Mouse (Mus musculus) thymus, adult 2 months (tissue): Measurements from ENCODE around the gene Cdh13. TPM values are rescaled to one million over a fixed set of nuclear protein-coding genes. Genes with fewer than 3 reads are reported as not detected.

ENCODE experiments used
- DNase-seq: peaks from one replicate; pipeline ENCODE4 v3.0.0; 2021
- H3K27ac ChIP-seq: fragments of 200-500 bp; 2 replicates; pipeline ENCODE4 v1.5.1; 2012; ENCODE audit warnings: low read length, control low read depth; ENCODE audit not compliant: control insufficient read depth, insufficient read depth
- H3K27me3 ChIP-seq: fragments of 200-500 bp; 2 replicates; pipeline ENCODE4 v1.6.1; 2012; ENCODE audit warnings: mild to moderate bottlenecking, low read length, moderate library complexity, mixed read lengths; ENCODE audit not compliant: control insufficient read depth, insufficient read depth
- H3K36me3 ChIP-seq: fragments of 200-500 bp; 2 replicates; pipeline ENCODE4 v1.6.1; 2012; ENCODE audit warnings: mild to moderate bottlenecking, low read length, moderate library complexity; ENCODE audit not compliant: control insufficient read depth, insufficient read depth
- H3K4me1 ChIP-seq: fragments of 200-500 bp; replicated peaks from 2 replicates; pipeline ENCODE4 v1.6.1; 2012; ENCODE audit warnings: low read length; ENCODE audit not compliant: control insufficient read depth, insufficient read depth
- H3K4me3 ChIP-seq: fragments of 200-500 bp; 2 replicates; pipeline ENCODE4 v1.5.1; 2012; ENCODE audit warnings: mild to moderate bottlenecking, low read length, control low read depth, moderate library complexity; ENCODE audit not compliant: control insufficient read depth, insufficient read depth
- CTCF ChIP-seq: fragments of 200-500 bp; IDR thresholded peaks from 2 replicates; pipeline ENCODE4 v1.5.1; 2012; ENCODE audit warnings: mild to moderate bottlenecking, control low read depth, low read length, moderate library complexity, borderline replicate concordance; ENCODE audit not compliant: control insufficient read depth, poor library complexity, insufficient read depth; ENCODE audit errors: extremely low read depth
- POLR2A ChIP-seq: fragments of 200-500 bp; IDR thresholded peaks from 2 replicates; pipeline ENCODE4 v1.6.1; 2012; ENCODE audit warnings: mild to moderate bottlenecking, low read length, control low read depth, moderate library complexity; ENCODE audit not compliant: control insufficient read depth, poor library complexity, insufficient read depth; ENCODE audit errors: extremely low read depth
- WGBS: fragments of 180-500 bp; shearing (Covaris S2); methylation state at CpG from one replicate; pipeline ENCODE4 v1.1.7; 2018; 5-methylcytosine and 5-hydroxymethylcytosine counted together
- polyA plus RNA-seq: library from polyadenylated mRNA; depleted of rRNA; stranded (reverse); fragments of >200 nt; gene quantifications from 2 replicates; pipeline ENCODE4 v1.2.3, GENCODE M21; 2012

Gene Cdh13
- polyA plus RNA-seq, 1 experiment = 12.5 TPM

GRCm38 (mm10) chr8:119127841-119128240 is 844.3 kb downstream of the Cdh13 start:
- no peaks in the 10 kb centered on the region for H3K36me3 ChIP-seq
- no peak overlapping the region for H3K4me3 ChIP-seq
- no peaks in the 10 kb centered on the region for H3K4me1 ChIP-seq
- no peaks in the 10 kb centered on the region for H3K27me3 ChIP-seq
- no peak for DNase-seq
- TF ChIP-seq POLR2A (no peak), CTCF (no peak)
- H3K27ac ChIP-seq = no peak overlapping the region
- 90% methylated on average over 8 of the region's 8 CpGs for WGBS

GRCm38 (mm10) chr8:119128266-119128665 is 844.7 kb downstream of the Cdh13 start:
- no peak for TF ChIP-seq CTCF
- TF ChIP-seq POLR2A = no peak
- Histone ChIP-seq H3K4me1 (no peaks in the 10 kb centered on the region), H3K36me3 (no peaks in the 10 kb centered on the region), H3K27me3 (no peaks in the 10 kb centered on the region), H3K27ac (no peak overlapping the region), H3K4me3 (no peak overlapping the region)
- 85% methylated on average over 3 of the region's 3 CpGs for WGBS
- no peak for DNase-seq

GRCm38 (mm10) chr8:119156454-119156921 is 873.0 kb downstream of the Cdh13 start:
- no peak overlapping the region for H3K27ac ChIP-seq
- 77% methylated on average over 6 of the region's 6 CpGs for WGBS
- TF ChIP-seq CTCF (no peak), POLR2A (no peak)
- H3K27me3 ChIP-seq = no peaks in the 10 kb centered on the region
- H3K36me3 ChIP-seq = no peaks in the 10 kb centered on the region
- H3K4me3 ChIP-seq = no peak overlapping the region
- no peak for DNase-seq
- H3K4me1 ChIP-seq = no peaks in the 10 kb centered on the region

- no peak for DNase-seq
- Histone ChIP-seq H3K27me3 (no peaks in the 10 kb centered on the region), H3K36me3 (no peaks in the 10 kb centered on the region), H3K27ac (no peak overlapping the region), H3K4me3 (no peak overlapping the region), H3K4me1 (no peaks in the 10 kb centered on the region)
- 89% methylated on average over 5 of the region's 5 CpGs for WGBS
- TF ChIP-seq CTCF = no peak
Measured at GRCm38 (mm10) chr8:119158628-119159027, 875.1 kb downstream of the Cdh13 start.

GRCm38 (mm10) chr8:119159794-119160193 is 876.3 kb downstream of the Cdh13 start:
- TF ChIP-seq POLR2A (no peak), CTCF (no peak)
- Histone ChIP-seq H3K4me1 (no peaks in the 10 kb centered on the region), H3K27ac (no peak overlapping the region), H3K27me3 (no peaks in the 10 kb centered on the region), H3K4me3 (no peak overlapping the region), H3K36me3 (no peaks in the 10 kb centered on the region)
- no peak for DNase-seq
- 81% methylated on average over 8 of the region's 8 CpGs for WGBS

- 60% methylated on average over 5 of the region's 5 CpGs for WGBS
- Histone ChIP-seq H3K4me1 (no peaks in the 10 kb centered on the region), H3K27ac (no peak overlapping the region), H3K36me3 (no peaks in the 10 kb centered on the region), H3K4me3 (no peak overlapping the region), H3K27me3 (no peaks in the 10 kb centered on the region)
- DNase-seq = no peak
- TF ChIP-seq POLR2A (no peak), CTCF (no peak)
Measured at GRCm38 (mm10) chr8:119164076-119164475, 880.5 kb downstream of the Cdh13 start.
